Mouse (Mus musculus): ENCODE data around the gene Gm37240. TPM values are rescaled to one million over a fixed set of nuclear protein-coding genes. Genes with fewer than 3 reads are reported as not detected.

Gene Gm37240
- total RNA-seq, 1 experiment from 2014 or later: not detected

- ATAC-seq (replicated peaks; ENCODE audit: insufficient number of reproducible peaks, low FRiP score, low TSS enrichment, poor library complexity, severe bottlenecking): no peak
Measured at GRCm38 (mm10) chr3:85168816-85169215, 718.5 kb downstream of the Gm37240 start.

DNA sequence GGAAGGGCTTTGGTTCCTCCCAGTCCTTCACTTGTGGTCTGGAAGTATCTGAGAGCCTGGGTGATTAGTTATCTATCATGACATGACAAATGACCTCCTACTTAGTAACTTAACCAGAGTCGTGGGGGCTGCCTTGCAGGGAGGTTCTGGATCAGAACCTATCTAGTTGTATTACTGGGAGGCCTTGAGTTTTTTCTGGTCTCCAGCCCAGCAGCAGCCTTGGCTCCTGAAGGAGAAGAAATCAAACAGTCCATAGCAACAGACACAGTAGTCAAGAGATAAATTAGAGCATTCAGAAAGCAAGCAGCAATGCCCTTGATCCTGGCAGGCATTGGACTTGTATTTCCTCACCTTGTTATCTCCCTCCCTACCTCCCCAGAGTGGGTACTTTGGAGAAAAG lies 722.4 kb downstream of the Gm37240 start:
- ATAC-seq (replicated peaks; ENCODE audit: insufficient number of reproducible peaks, low FRiP score, low TSS enrichment, poor library complexity, severe bottlenecking): no peak

DNA sequence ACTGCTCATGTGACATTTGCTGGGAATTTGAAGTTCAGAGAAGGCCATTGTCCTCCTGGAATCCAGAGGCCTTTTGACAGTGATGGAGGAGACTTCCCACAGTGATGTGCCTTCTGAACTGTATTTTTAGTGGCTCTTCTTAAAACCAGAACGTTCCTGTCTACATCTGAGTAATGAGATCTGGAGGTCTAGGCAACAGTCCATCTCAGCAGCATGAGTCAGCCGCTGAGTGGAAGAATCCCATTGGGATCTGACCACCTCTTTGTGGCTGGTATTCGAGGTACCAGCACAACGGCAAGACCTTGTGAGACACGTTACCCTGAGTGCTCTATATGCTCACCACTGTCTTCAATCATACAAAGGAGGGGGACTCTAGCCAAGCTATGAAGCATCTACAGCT lies 723.9 kb downstream of the Gm37240 start:
- ATAC-seq (replicated peaks; ENCODE audit: insufficient number of reproducible peaks, low FRiP score, low TSS enrichment, poor library complexity, severe bottlenecking): no peak

GRCm38 (mm10) chr3:85162430-85162829 lies 724.9 kb downstream of the Gm37240 start:
- ATAC-seq (replicated peaks; ENCODE audit: insufficient number of reproducible peaks, low FRiP score, low TSS enrichment, poor library complexity, severe bottlenecking): no peak

DNA sequence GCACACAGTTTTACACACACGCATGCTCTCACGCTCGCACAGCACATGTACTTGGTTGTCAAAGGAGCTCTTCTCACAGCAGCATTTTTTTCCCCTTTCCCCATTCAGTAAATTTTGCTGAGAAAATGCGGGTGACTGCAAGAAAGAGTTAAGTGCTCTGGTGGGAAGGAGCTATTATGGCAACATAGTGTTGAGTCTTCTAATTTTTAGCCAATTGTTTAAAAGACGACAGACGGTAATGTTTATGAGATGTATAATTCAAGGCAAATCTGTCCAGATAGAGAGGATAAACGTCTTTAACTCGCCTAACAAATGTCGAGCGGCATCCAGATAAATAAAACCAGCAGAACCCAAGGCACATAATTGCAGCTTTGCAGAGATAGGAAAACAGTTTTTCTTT lies 726.5 kb downstream of the Gm37240 start:
- ATAC-seq (replicated peaks; ENCODE audit: insufficient number of reproducible peaks, low FRiP score, low TSS enrichment, poor library complexity, severe bottlenecking): no peak

DNA sequence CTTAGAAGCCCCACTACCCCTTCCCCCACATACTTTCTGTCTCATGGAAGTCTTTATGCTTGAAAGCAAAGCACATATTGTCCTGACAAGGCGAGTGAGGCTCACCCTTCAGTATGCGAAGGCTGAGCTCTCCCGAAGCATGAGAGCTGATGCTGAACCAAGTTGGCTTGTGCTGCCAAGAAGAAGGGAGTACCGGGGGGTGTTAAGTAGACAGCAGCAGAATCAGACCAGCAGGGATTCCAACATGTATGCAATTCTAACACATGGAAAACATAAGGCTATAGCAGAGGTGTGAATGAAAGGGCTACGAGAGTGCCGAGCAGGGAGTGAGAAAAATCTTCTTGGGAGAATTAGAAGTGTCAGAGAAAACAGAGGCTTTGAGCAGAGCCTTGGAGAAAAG lies 727.7 kb downstream of the Gm37240 start:
- ATAC-seq (replicated peaks; ENCODE audit: insufficient number of reproducible peaks, low FRiP score, low TSS enrichment, poor library complexity, severe bottlenecking): no peak

GRCm38 (mm10) chr3:85148816-85149215 lies 738.5 kb downstream of the Gm37240 start:
- no peak for ATAC-seq (replicated peaks; ENCODE audit: insufficient number of reproducible peaks, low FRiP score, low TSS enrichment, poor library complexity, severe bottlenecking)

GRCm38 (mm10) chr3:85148038-85148550 lies 739.2 kb downstream of the Gm37240 start:
- ATAC-seq (replicated peaks; ENCODE audit: insufficient number of reproducible peaks, low FRiP score, low TSS enrichment, poor library complexity, severe bottlenecking): no peak

GRCm38 (mm10) chr3:85145568-85145967 lies 741.8 kb downstream of the Gm37240 start:
- ATAC-seq (replicated peaks; ENCODE audit: insufficient number of reproducible peaks, low FRiP score, low TSS enrichment, poor library complexity, severe bottlenecking): no peak

GRCm38 (mm10) chr3:85145076-85145475 lies 742.2 kb downstream of the Gm37240 start:
- no peak for ATAC-seq (replicated peaks; ENCODE audit: insufficient number of reproducible peaks, low FRiP score, low TSS enrichment, poor library complexity, severe bottlenecking)

- ATAC-seq (replicated peaks; ENCODE audit: insufficient number of reproducible peaks, low FRiP score, low TSS enrichment, poor library complexity, severe bottlenecking): no peak
Measured at GRCm38 (mm10) chr3:85144425-85144824, 742.9 kb downstream of the Gm37240 start.

GRCm38 (mm10) chr3:85140488-85140887 lies 746.8 kb downstream of the Gm37240 start:
- ATAC-seq (replicated peaks; ENCODE audit: insufficient number of reproducible peaks, low FRiP score, low TSS enrichment, poor library complexity, severe bottlenecking): no peak

DNA sequence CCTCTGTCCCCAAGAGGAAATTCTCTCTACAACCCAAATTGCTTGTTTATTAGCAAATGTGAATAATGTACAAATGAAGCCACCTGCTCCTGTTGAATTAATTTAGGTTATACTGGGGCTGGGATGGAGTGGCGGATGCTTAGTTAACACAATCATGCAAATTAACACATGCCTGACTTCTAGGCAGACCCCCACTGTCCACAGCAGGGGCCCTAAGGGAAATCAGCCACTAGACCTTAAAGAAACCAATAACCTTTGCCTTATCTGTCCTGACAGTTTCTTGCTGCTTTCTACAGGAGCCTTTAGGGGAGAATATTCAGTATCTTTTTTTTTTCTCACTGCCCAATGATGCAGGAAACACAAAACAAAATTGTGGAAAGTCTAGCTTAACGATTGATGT lies 748.9 kb downstream of the Gm37240 start:
- ATAC-seq (replicated peaks; ENCODE audit: insufficient number of reproducible peaks, low FRiP score, low TSS enrichment, poor library complexity, severe bottlenecking): no peak

- no peak for ATAC-seq (replicated peaks; ENCODE audit: insufficient number of reproducible peaks, low FRiP score, low TSS enrichment, poor library complexity, severe bottlenecking)
Measured at GRCm38 (mm10) chr3:85133561-85133960, 753.8 kb downstream of the Gm37240 start.

GRCm38 (mm10) chr3:85131878-85132277 lies 755.4 kb downstream of the Gm37240 start:
- ATAC-seq (replicated peaks; ENCODE audit: insufficient number of reproducible peaks, low FRiP score, low TSS enrichment, poor library complexity, severe bottlenecking): no peak

DNA sequence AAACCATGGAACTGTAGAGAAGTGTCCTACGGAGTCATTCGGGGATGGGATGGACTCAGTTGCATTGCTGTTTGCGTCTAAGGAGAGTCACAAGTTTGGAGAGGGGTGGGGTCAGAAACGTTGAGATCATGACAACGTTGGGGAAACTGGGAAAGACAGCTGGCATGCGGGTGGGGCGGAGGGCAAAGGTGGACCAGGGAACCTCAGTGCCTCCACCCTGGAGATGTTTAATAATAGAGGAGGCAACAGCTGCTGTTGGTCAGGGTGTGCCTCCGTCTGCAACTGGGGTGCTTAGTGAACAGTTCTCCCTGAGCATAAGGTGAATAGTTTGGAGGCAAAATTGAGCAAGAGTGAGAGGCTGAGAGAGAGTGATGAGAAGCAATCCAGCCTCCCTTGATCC lies 758.8 kb downstream of the Gm37240 start:
- ATAC-seq (replicated peaks; ENCODE audit: insufficient number of reproducible peaks, low FRiP score, low TSS enrichment, poor library complexity, severe bottlenecking): no peak

GRCm38 (mm10) chr3:85126970-85127369 lies 760.3 kb downstream of the Gm37240 start:
- ATAC-seq (replicated peaks; ENCODE audit: insufficient number of reproducible peaks, low FRiP score, low TSS enrichment, poor library complexity, severe bottlenecking): no peak; the same call in 1 of the 2 replicates

DNA sequence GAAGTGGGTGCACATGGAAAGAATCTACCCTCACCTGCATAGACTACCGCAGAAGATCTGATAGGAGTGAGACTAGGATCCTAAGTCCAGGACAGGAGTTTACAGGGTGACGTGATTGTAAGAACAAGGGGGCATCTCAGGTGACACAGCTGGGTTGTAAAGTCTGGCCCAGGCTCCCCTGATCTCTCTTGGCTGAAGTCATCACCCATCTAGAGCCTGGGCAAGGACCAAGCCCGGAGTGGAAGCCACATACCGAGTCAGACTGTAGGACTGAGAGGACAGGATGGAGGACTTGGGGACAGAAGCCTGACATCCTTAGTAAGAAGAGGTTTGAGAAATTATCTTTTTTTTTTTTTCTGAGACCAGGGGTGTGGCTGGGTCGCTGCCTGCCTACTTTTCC lies 761.8 kb downstream of the Gm37240 start:
- no peak for ATAC-seq (replicated peaks; ENCODE audit: insufficient number of reproducible peaks, low FRiP score, low TSS enrichment, poor library complexity, severe bottlenecking)

DNA sequence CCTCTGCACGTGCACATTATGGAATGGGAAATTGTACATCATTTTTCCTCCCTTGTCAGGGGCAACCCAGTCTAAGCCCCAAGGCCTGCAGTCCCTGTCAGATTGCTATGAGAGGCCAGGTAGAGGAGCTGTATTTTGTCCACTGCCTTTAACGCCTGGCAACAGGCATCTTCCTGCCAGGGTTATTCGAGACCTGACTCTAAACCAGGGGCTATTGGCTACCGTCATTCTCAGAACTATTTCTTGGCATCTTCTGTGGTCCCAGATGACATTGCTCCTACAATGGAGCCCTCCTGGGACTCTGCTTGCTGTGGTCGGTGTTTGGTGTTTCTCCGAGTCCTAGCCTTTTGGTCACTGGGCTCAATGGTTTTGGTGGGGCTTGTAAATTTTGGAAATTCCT lies 762.4 kb downstream of the Gm37240 start:
- no peak for ATAC-seq (replicated peaks; ENCODE audit: insufficient number of reproducible peaks, low FRiP score, low TSS enrichment, poor library complexity, severe bottlenecking)

DNA sequence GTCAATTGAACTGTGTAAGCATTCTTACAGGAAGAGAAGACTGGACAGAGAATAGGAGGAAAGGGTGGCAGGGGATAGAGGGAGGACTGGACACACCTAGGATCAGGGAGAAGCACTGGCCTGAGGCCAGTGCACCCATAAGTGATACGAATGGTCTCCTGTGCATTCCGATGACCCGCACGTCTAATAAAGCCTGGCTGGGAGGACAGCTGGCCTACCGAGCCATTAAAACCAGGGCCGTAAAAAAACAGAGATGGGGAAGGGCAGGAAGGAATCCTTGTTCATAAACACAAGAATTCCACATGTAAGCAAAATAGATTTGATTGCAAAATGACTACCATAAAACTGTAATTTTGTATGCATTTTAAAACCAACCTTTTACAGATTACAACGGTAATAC lies 762.9 kb downstream of the Gm37240 start:
- no peak for ATAC-seq (replicated peaks; ENCODE audit: insufficient number of reproducible peaks, low FRiP score, low TSS enrichment, poor library complexity, severe bottlenecking)

DNA sequence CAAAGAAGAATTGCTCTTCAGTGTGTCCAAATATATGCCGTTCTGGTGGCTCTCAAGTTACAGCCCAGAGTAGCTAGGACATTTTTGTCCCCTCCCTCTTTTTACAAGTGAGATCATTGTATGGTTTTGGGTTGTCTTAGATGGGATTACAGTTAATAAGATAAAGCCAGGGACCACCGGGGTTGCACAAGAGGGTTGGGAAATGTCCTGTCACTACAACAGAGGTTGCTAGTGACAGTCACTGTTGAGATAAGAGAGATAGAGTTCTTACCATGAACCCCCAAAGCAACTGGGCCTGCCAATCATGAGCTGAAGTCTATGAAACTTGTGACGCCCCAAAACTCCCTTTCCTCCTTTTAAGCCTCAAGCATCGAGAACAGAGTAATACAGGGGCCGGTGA lies 769.6 kb downstream of the Gm37240 start:
- ATAC-seq (replicated peaks; ENCODE audit: insufficient number of reproducible peaks, low FRiP score, low TSS enrichment, poor library complexity, severe bottlenecking): no peak

Data from monocyte, adult 5-6 weeks (primary cell).